Mouse (Mus musculus) testis, adult 2 months (tissue): ENCODE results near the gene Nf1.

Source experiments
- CTCF ChIP-seq: fragments of 200-500 bp; IDR thresholded peaks from 2 replicates; pipeline ENCODE4 v1.5.1; 2012; ENCODE audit warnings: low read depth, mild to moderate bottlenecking, inconsistent platforms, low read length, moderate library complexity; ENCODE audit not compliant: control insufficient read depth, insufficient read depth, insufficient replicate concordance
- POLR2A ChIP-seq: fragments of 200-500 bp; IDR thresholded peaks from 2 replicates; pipeline ENCODE4 v1.6.1; 2012; ENCODE audit warnings: low read depth, mild to moderate bottlenecking, inconsistent platforms, low read length, moderate library complexity; ENCODE audit not compliant: control insufficient read depth

- TF ChIP-seq POLR2A (no peak), CTCF (no peak)
Measured at GRCm38 (mm10) chr11:79573836-79574235, 234.3 kb downstream of the Nf1 start.
